Mouse (Mus musculus) cerebellum, postnatal 25 days (tissue): ENCODE data around the gene Klrg1.
A peak's percentile ranks its signal among the peaks of the same experiment; 100 is the strongest.

Experiments
- DNase-seq, 2 experiments: peaks; one replicate each; pipeline ENCODE4 v3.0.0; 2021; ENCODE audit warnings: mixed read lengths in 2 of 2

Gene Klrg1

GRCm38 (mm10) chr6:122291735-122292134, 9.1 kb upstream of the Klrg1 start:
- DNase-seq, result no peak

- no peak for DNase-seq
Measured at GRCm38 (mm10) chr6:122291264-122291663, 8.6 kb upstream of the Klrg1 start.

- DNase-seq, result no peak
Measured at GRCm38 (mm10) chr6:122290253-122290652, 7.6 kb upstream of the Klrg1 start.

- DNase-seq, result no peak
Measured at GRCm38 (mm10) chr6:122289313-122289712, 6.6 kb upstream of the Klrg1 start.

GRCm38 (mm10) chr6:122288263-122288662, 5.6 kb upstream of the Klrg1 start:
- peak in 1 of 2 experiments; percentile 30 for DNase-seq

GRCm38 (mm10) chr6:122284823-122285222, 2.1 kb upstream of the Klrg1 start:
- no peak for DNase-seq

- DNase-seq, result no peak
Measured at GRCm38 (mm10) chr6:122284304-122284703, 1.6 kb upstream of the Klrg1 start.

GRCm38 (mm10) chr6:122283429-122283828, 747 bp upstream of the Klrg1 start:
- no peak for DNase-seq

- DNase-seq, result no peak
Measured at GRCm38 (mm10) chr6:122276565-122276964, 6.1 kb downstream of the Klrg1 start.

- no peak for DNase-seq
Measured at GRCm38 (mm10) chr6:122274546-122274945, 8.1 kb downstream of the Klrg1 start.

- no peak for DNase-seq
Measured at GRCm38 (mm10) chr6:122270152-122270551, 12.5 kb downstream of the Klrg1 start.

GRCm38 (mm10) chr6:122269170-122269569, 13.5 kb downstream of the Klrg1 start:
- no peak for DNase-seq

GRCm38 (mm10) chr6:122268561-122268960, 14.1 kb downstream of the Klrg1 start:
- DNase-seq, result peak; percentile 94 to 98

GRCm38 (mm10) chr6:122262543-122262942, 20.1 kb downstream of the Klrg1 start:
- DNase-seq, result no peak

- no peak for DNase-seq
Measured at GRCm38 (mm10) chr6:122252146-122252545, 30.5 kb downstream of the Klrg1 start.

GRCm38 (mm10) chr6:122250033-122250432, 32.6 kb downstream of the Klrg1 start:
- no peak for DNase-seq
